Mouse (Mus musculus) thymus, adult 2 months (tissue): ENCODE results near the gene 9230102O04Rik.

ENCODE experiments used
- CTCF ChIP-seq: fragments of 200-500 bp; IDR thresholded peaks from 2 replicates; pipeline ENCODE4 v1.5.1; 2012; ENCODE audit warnings: mild to moderate bottlenecking, control low read depth, low read length, moderate library complexity, borderline replicate concordance; ENCODE audit not compliant: control insufficient read depth, poor library complexity, insufficient read depth; ENCODE audit errors: extremely low read depth
- POLR2A ChIP-seq: fragments of 200-500 bp; IDR thresholded peaks from 2 replicates; pipeline ENCODE4 v1.6.1; 2012; ENCODE audit warnings: mild to moderate bottlenecking, low read length, control low read depth, moderate library complexity; ENCODE audit not compliant: control insufficient read depth, poor library complexity, insufficient read depth; ENCODE audit errors: extremely low read depth

DNA sequence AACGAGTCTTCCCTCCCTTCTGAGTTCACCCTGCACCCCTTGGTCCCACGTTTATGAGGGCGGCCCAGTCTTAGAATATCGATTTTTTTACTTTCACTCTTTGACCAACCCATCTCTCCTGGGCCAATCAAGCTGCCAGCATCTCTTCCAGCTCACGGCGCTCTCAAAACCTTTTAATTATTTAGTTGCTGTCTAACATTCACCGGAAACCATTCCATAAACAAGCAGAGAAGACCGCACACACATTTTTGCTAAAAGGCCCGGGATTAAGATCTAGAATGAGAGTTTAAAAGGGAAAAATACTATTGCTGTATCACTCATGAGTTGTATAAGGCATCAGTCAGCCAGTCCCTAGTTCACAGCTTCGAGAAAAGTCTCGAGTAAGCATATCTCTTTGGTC, 9.1 kb downstream of the 9230102O04Rik start:
- no peak for TF ChIP-seq CTCF
- TF ChIP-seq POLR2A: no peak
